Mouse (Mus musculus) limb, embryonic 14.5 days (tissue): ENCODE measurements around the gene Klf1. TPM values are rescaled to one million over a fixed set of nuclear protein-coding genes. Genes with fewer than 3 reads are reported as not detected.

Experiments used
- ATAC-seq: fragments of 200-750 bp; cut with Nextera tagmentation; 2 replicates; pipeline ENCODE4 v1.8.0; 2017; ENCODE audit warnings: low read depth, moderate number of reproducible peaks, moderate TSS enrichment; ENCODE audit not compliant: low FRiP score
- DNase-seq: peaks from one replicate; pipeline ENCODE4 v3.0.0-alpha.2; 2015; ENCODE audit warnings: low spot score
- H3K27ac ChIP-seq: fragments of 300-500 bp; sonication (generic); replicated peaks from 2 replicates; pipeline ENCODE4 v1.5.1; 2014; ENCODE audit warnings: low read depth, mild to moderate bottlenecking, low read length, moderate library complexity, mixed read lengths
- H3K27me3 ChIP-seq: fragments of 300-500 bp; sonication (generic); 2 replicates; pipeline ENCODE4 v1.6.1; 2014; ENCODE audit warnings: low read length, mixed read lengths; ENCODE audit not compliant: control insufficient read depth, insufficient read depth
- H3K36me3 ChIP-seq: fragments of 300-500 bp; sonication (generic); 2 replicates; pipeline ENCODE4 v1.6.1; 2014; ENCODE audit warnings: mild to moderate bottlenecking, low read length, moderate library complexity, mixed read lengths; ENCODE audit not compliant: control insufficient read depth, insufficient read depth
- H3K4me1 ChIP-seq: fragments of 300-500 bp; sonication (generic); 2 replicates; pipeline ENCODE4 v1.6.1; 2014; ENCODE audit warnings: antibody characterized with exemption, low read length, mixed read lengths; ENCODE audit not compliant: control insufficient read depth, insufficient read depth
- H3K4me2 ChIP-seq: fragments of 300-500 bp; sonication (generic); replicated peaks from 2 replicates; pipeline ENCODE4 v1.6.1; 2014; ENCODE audit warnings: low read depth, mild to moderate bottlenecking, low read length, moderate library complexity; ENCODE audit not compliant: severe bottlenecking
- H3K4me3 ChIP-seq: fragments of 300-500 bp; sonication (generic); replicated peaks from 2 replicates; pipeline ENCODE4 v1.5.1; 2014; ENCODE audit warnings: low read length
- H3K9ac ChIP-seq: fragments of 300-500 bp; sonication (generic); 2 replicates; pipeline ENCODE4 v1.6.1; 2014; ENCODE audit warnings: mild to moderate bottlenecking, low read depth, low read length, moderate library complexity; ENCODE audit not compliant: severe bottlenecking
- H3K9me3 ChIP-seq: fragments of 300-500 bp; sonication (generic); 2 replicates; pipeline ENCODE4 v1.6.1; 2016; ENCODE audit warnings: low read length; ENCODE audit not compliant: control insufficient read depth
- POLR2A ChIP-seq: fragments of 200-500 bp; IDR thresholded peaks from 2 replicates; pipeline ENCODE4 v1.8.0; 2012; ENCODE audit warnings: inconsistent platforms, mild to moderate bottlenecking, moderate library complexity, borderline replicate concordance; ENCODE audit not compliant: insufficient read depth, insufficient read length; ENCODE audit errors: extremely low read depth
- WGBS: fragments of 180-500 bp; shearing (Covaris S2); extraction: QIAGEN DNeasy Blood & Tissue Kit; methylation state at CpG from one replicate; pipeline ENCODE4 v1.1.7; 2014; 5-methylcytosine and 5-hydroxymethylcytosine counted together
- polyA plus RNA-seq, 2 experiments: library from polyadenylated mRNA; depleted of rRNA in 1 of 2; stranded (reverse) in 1 of 2; unstranded in 1 of 2; fragments of >200 nt; fragmentation: Nextera tagmentation in 1 of 2; extraction: Ambion mirVana in 1 of 2; gene quantifications; 2 replicates each; pipeline versions ENCODE4 v1.2.1 to v1.2.3; 2012 to 2014

The Klf1 gene
- polyA plus RNA-seq (2012; rRNA removed) (2.5 and 3.0 TPM in 2 replicates), polyA plus RNA-seq (2014; fragmentation: Nextera tagmentation; extraction: Ambion mirVana) (1.4 and 2.0 TPM in 2 replicates)

DNA sequence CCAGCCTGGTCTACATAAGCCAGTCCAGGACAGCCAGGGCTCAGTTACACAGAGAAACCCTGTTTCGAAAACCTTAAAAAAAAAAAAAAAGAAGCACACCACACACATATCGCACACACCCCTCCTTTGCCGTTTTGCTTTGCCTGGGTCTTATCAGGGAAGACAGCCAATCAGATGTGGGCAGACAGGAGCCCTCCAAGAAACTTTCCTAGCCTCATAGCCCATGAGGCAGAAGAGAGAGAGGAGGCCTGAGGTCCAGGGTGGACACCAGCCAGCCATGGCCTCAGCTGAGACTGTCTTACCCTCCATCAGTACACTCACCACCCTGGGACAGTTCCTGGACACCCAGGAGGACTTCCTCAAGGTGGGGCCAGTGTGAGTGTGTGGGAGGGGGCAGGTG is at the start of gene Klf1:
Gene Klf1, plus strand, starts transcription at position 177 of the 400 bp plus-strand sequence.
- 74% methylated on average over 3 of the region's 3 CpGs for WGBS
- Histone ChIP-seq H3K27me3 (no peaks in the 10 kb centered on the region), H3K4me1 (peaks cover 5% of the 10 kb centered on the region; the same call in 1 of the 2 replicates), H3K9ac (peak within 1 kb of the TSS; percentile 75), H3K4me2 (peak within 1 kb of the TSS; percentile 96), H3K36me3 (no peaks in the 10 kb centered on the region), H3K4me3 (peak within 1 kb of the TSS; percentile 61), H3K9me3 (no peaks in the 10 kb centered on the region), H3K27ac (no peak within 1 kb of the TSS)
- TF ChIP-seq POLR2A: no peak
- ATAC-seq: no peak
- DNase-seq: no peak

DNA sequence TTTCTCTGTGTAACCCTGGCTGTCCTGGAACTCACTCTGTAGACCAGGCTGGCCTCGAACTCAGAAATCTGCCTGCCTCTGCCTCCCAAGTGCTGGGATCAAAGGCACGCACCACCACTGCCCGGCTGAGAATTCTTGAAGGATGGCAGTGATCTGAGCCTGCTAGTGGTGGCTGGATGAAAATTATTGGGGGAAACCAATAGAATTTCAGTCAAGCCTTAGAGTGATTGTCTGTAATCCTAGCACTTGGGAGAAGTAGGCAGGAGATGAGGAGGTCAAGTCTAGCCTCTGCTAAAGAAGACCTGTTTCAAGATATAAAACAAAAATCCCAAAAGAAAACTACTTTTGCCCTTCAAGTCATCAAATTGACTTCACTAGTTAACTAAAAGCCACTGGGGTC is 45.3 kb upstream of the Klf1 start:
- Histone ChIP-seq H3K4me2 (peak overlapping the region; percentile 85), H3K36me3 (peaks cover 23% of the 10 kb centered on the region)

GRCm38 (mm10) chr8:84856864-84857441 is 44.8 kb upstream of the Klf1 start, which contains the start of gene Farsa:
Gene Farsa (plus strand): TSS chr8:84856989.
- H3K4me2 ChIP-seq: peak within 1 kb of the TSS; percentile 85
- H3K4me1 ChIP-seq: peaks cover 11% of the 10 kb centered on the region
- peak within 1 kb of the TSS; percentile 87 for H3K4me3 ChIP-seq
- peak; percentile 96; the same call in 1 of the 2 replicates for TF ChIP-seq POLR2A
- 3% methylated on average over 39 of the region's 39 CpGs for WGBS
- DNase-seq (peak; percentile 93), ATAC-seq (peak; percentile 91)
- peak within 1 kb of the TSS; percentile 68 for H3K27ac ChIP-seq
- H3K36me3 ChIP-seq: peaks cover 28% of the 10 kb centered on the region
- H3K9ac ChIP-seq: peak within 1 kb of the TSS; percentile 78
- no peaks in the 10 kb centered on the region for H3K9me3 ChIP-seq
- H3K27me3 ChIP-seq: no peaks in the 10 kb centered on the region

More for the DNA sequence above, 45.3 kb upstream of the Klf1 start:
- peak overlapping the region; percentile 87 for H3K4me3 ChIP-seq
- no peak overlapping the region for H3K27ac ChIP-seq
- TF ChIP-seq POLR2A: no peak
- H3K9me3 ChIP-seq: no peaks in the 10 kb centered on the region
- peaks cover 11% of the 10 kb centered on the region for H3K4me1 ChIP-seq
- ATAC-seq (no peak), DNase-seq (no peak)
- 94% methylated on average over 3 of the region's 3 CpGs for WGBS
- H3K9ac ChIP-seq: no peak overlapping the region
- H3K27me3 ChIP-seq: no peaks in the 10 kb centered on the region

- H3K9me3 ChIP-seq: no peaks in the 10 kb centered on the region
- no peak for TF ChIP-seq POLR2A
- 16% methylated on average over 37 of the region's 46 CpGs for WGBS
- peak; percentile 80; the same call in 1 of the 2 replicates for ATAC-seq
- peaks cover 13% of the 10 kb centered on the region for H3K4me1 ChIP-seq
- H3K27ac ChIP-seq: no peak within 1 kb of the TSS
- H3K9ac ChIP-seq: peak within 1 kb of the TSS; percentile 60
- H3K4me2 ChIP-seq: peak within 1 kb of the TSS; percentile 99
- no peaks in the 10 kb centered on the region for H3K27me3 ChIP-seq
- H3K36me3 ChIP-seq: peaks cover 32% of the 10 kb centered on the region
- DNase-seq: peak; percentile 64
- H3K4me3 ChIP-seq: peak within 1 kb of the TSS; percentile 49
Measured at GRCm38 (mm10) chr8:84871376-84872308, 30.1 kb upstream of the Klf1 start, which contains the start of gene Syce2. Gene Syce2 (plus strand): TSS chr8:84872111.
